8 mouse cellular contexts compared by ENCODE assay signal in genomic region chr5:114370371-114370776, GRCm38 (mm10). TPM values are rescaled to one million over a fixed set of nuclear protein-coding genes. Genes with fewer than 3 reads are reported as not detected.
DNase-seq lines count a peak whose midpoint lies in the region; ATAC-seq and TF ChIP-seq lines count a peak whose summit lies in the region.

No protein-coding gene starts in this region.

- peaks cover 52% of the 10 kb centered on the region for H3K4me1 ChIP-seq in hindbrain, embryonic 10.5 days (replicated peaks)
- no peaks in the 10 kb centered on the region for H3K4me1 ChIP-seq in hindbrain, embryonic 11.5 days (replicated peaks; ENCODE audit: control insufficient read depth, insufficient read depth, low read length)
- H3K4me1 ChIP-seq in hindbrain, embryonic 14.5 days (replicated peaks; ENCODE audit: control insufficient read depth, insufficient read depth, low read length) = 0 out of 2 replicates have a peak, but pooled peaks cover 3% of the 10 kb centered on the region
- H3K4me1 ChIP-seq in limb, embryonic 15.5 days = peaks cover 67% of the 10 kb centered on the region

- H3K79me2 ChIP-seq in myocyte (ENCODE audit: control insufficient read depth, insufficient read depth) = peaks cover 52% of the 10 kb centered on the region

- H3K9ac ChIP-seq in hindbrain, embryonic 11.5 days (ENCODE audit: low read depth, low read length) = no peak overlapping the region
- no peak overlapping the region for H3K9ac ChIP-seq in hindbrain, embryonic 14.5 days
- H3K9ac ChIP-seq in limb, embryonic 15.5 days = no peak overlapping the region

- H3K27me3 ChIP-seq in hindbrain, embryonic 10.5 days (ENCODE audit: insufficient read depth, poor library complexity, severe bottlenecking) = no peaks in the 10 kb centered on the region
- no peaks in the 10 kb centered on the region for H3K27me3 ChIP-seq in hindbrain, embryonic 11.5 days (ENCODE audit: control insufficient read depth, insufficient read depth, low read length)
- no peaks in the 10 kb centered on the region for H3K27me3 ChIP-seq in hindbrain, embryonic 14.5 days (ENCODE audit: control insufficient read depth, insufficient read depth, low read length)
- H3K27me3 ChIP-seq in limb, embryonic 15.5 days = no peaks in the 10 kb centered on the region
- no peaks in the 10 kb centered on the region for H3K27me3 ChIP-seq in myocyte (ENCODE audit: control insufficient read depth, insufficient read depth, insufficient read length)

- no peak for TF ChIP-seq POLR2A in myocyte (IDR thresholded peaks at IDR 0.05; ENCODE audit: insufficient read length, low read depth)

- WGBS in hindbrain, embryonic 10.5 days = 68% methylated on average over 9 of the region's 9 CpGs
- 67% methylated on average over 9 of the region's 9 CpGs for WGBS in hindbrain, embryonic 11.5 days
- WGBS in hindbrain, embryonic 14.5 days = 73% methylated on average over 9 of the region's 9 CpGs
- WGBS in limb, embryonic 15.5 days = 23% methylated on average over 9 of the region's 9 CpGs

- H3K36me3 ChIP-seq in hindbrain, embryonic 10.5 days = peaks cover 100% of the 10 kb centered on the region
- peaks cover 20% of the 10 kb centered on the region for H3K36me3 ChIP-seq in hindbrain, embryonic 11.5 days (ENCODE audit: control insufficient read depth, insufficient read depth, low read length)
- H3K36me3 ChIP-seq in hindbrain, embryonic 14.5 days (replicated peaks; ENCODE audit: control insufficient read depth, insufficient read depth) = peaks cover 95% of the 10 kb centered on the region
- H3K36me3 ChIP-seq in limb, embryonic 15.5 days = peaks cover 85% of the 10 kb centered on the region
- H3K36me3 ChIP-seq in myocyte (ENCODE audit: control insufficient read depth, insufficient read depth) = peaks cover 11% of the 10 kb centered on the region

- H3K4me2 ChIP-seq in hindbrain, embryonic 11.5 days (replicated peaks; ENCODE audit: low read depth, low read length) = no peak overlapping the region
- H3K4me2 ChIP-seq in hindbrain, embryonic 14.5 days (replicated peaks) = no peak overlapping the region
- H3K4me2 ChIP-seq in limb, embryonic 15.5 days = peak overlapping the region; percentile 19
- H3K4me2 ChIP-seq in myocyte (ENCODE audit: low read depth) = peak overlapping the region; percentile 82

- peak overlapping the region; percentile 69 for H3K27ac ChIP-seq in hindbrain, embryonic 10.5 days
- no peak overlapping the region; the same call in 1 of the 2 replicates for H3K27ac ChIP-seq in hindbrain, embryonic 11.5 days (ENCODE audit: low read depth, low read length)
- H3K27ac ChIP-seq in hindbrain, embryonic 14.5 days = peak overlapping the region; percentile 20; the same call in 1 of the 2 replicates
- H3K27ac ChIP-seq in limb, embryonic 15.5 days = peak overlapping the region; percentile 90

- H3K4me3 ChIP-seq in hindbrain, embryonic 10.5 days = no peak overlapping the region
- H3K4me3 ChIP-seq in hindbrain, embryonic 11.5 days (ENCODE audit: low read depth, low read length) = no peak overlapping the region
- no peak overlapping the region for H3K4me3 ChIP-seq in hindbrain, embryonic 14.5 days (replicated peaks; ENCODE audit: low read length)
- no peak overlapping the region for H3K4me3 ChIP-seq in limb, embryonic 15.5 days
- H3K4me3 ChIP-seq in myocyte = no peak overlapping the region

- H3K9me3 ChIP-seq in hindbrain, embryonic 10.5 days = no peaks in the 10 kb centered on the region
- H3K9me3 ChIP-seq in hindbrain, embryonic 11.5 days (ENCODE audit: control insufficient read depth, low read length) = no peaks in the 10 kb centered on the region
- H3K9me3 ChIP-seq in hindbrain, embryonic 14.5 days (ENCODE audit: control insufficient read depth, low read length) = no peaks in the 10 kb centered on the region
- H3K9me3 ChIP-seq in limb, embryonic 15.5 days = no peaks in the 10 kb centered on the region

- ATAC-seq in hindbrain, embryonic 11.5 days (ENCODE audit: low FRiP score) = no peak
- ATAC-seq in hindbrain, embryonic 14.5 days (ENCODE audit: low FRiP score) = peak; percentile 54; the same call in 1 of the 2 replicates
- peak; percentile 43; the same call in 1 of the 2 replicates for ATAC-seq in limb, embryonic 15.5 days (ENCODE audit: insufficient number of reproducible peaks, low FRiP score, low TSS enrichment, low read depth)

- peak; percentile 56 for DNase-seq in hindbrain, embryonic 10.5 days (ENCODE audit: low spot score)
- DNase-seq in hindbrain, embryonic 11.5 days (ENCODE audit: low spot score) = no peak
- DNase-seq in fibroblast of lung, adult 2 months (ENCODE audit: low read depth) = peak; percentile 98
- DNase-seq in hindbrain, embryonic 14.5 days (ENCODE audit: low spot score) = peak; percentile 55
- no peak for DNase-seq in spleen, postnatal 36 days (ENCODE audit: low spot score in 2 of 2)
- DNase-seq in retina, embryonic 14.5 days (ENCODE audit: low spot score) = no peak

- H3ac ChIP-seq in myocyte (ENCODE audit: control insufficient read depth, insufficient read length) = no peak overlapping the region

TF ChIP-seq in myocyte, 11 proteins besides CTCF, POLR2A, EP300 and RAD21:
- TF ChIP-seq SRF (IDR thresholded peaks at IDR 0.05; ENCODE audit: control insufficient read depth, insufficient read length, low read depth) = no peak
- TF ChIP-seq REST (IDR thresholded peaks at IDR 0.05; ENCODE audit: insufficient read depth, insufficient read length) = no peak
- no peak for TF ChIP-seq USF1 (IDR thresholded peaks at IDR 0.05; ENCODE audit: low read depth)
- TF ChIP-seq POLR2AphosphoS2 (IDR thresholded peaks at IDR 0.05; ENCODE audit: insufficient read length, low read depth) = no peak
- TF ChIP-seq CEBPB (IDR thresholded peaks at IDR 0.05; ENCODE audit: insufficient read depth, poor library complexity, severe bottlenecking) = no peak
- TF ChIP-seq E2F4 (IDR thresholded peaks at IDR 0.05; ENCODE audit: insufficient read depth) = no peak
- no peak for TF ChIP-seq TCF3 (IDR thresholded peaks at IDR 0.05; ENCODE audit: insufficient read length, low read depth)
- no peak for TF ChIP-seq TCF12 (IDR thresholded peaks at IDR 0.05; ENCODE audit: insufficient read depth, poor library complexity, severe bottlenecking)

RNA-seq across cellular contexts. Expression of gene Kctd10, which starts 9.9 kb away (rescaled TPM):
- polyA plus RNA-seq in hindbrain, embryonic 10.5 days (2016; fragmentation: Nextera tagmentation; extraction: Ambion mirVana) = 114 and 124 TPM in 2 replicates
- 104 and 115 TPM in 2 replicates for polyA plus RNA-seq in hindbrain, embryonic 11.5 days (2014; fragmentation: Nextera tagmentation; extraction: Ambion mirVana)
- polyA plus RNA-seq in hindbrain, embryonic 14.5 days (2014; fragmentation: Nextera tagmentation; extraction: Ambion mirVana) = 60.9 and 67.9 TPM in 2 replicates
- polyA plus RNA-seq in limb, embryonic 15.5 days (2015; fragmentation: Nextera tagmentation; extraction: Ambion mirVana) = 112 and 117 TPM in 2 replicates
- 84.1 TPM for polyA plus RNA-seq in myocyte (2012; fragmentation: generic; extraction: Trizol)

RNA-seq across cellular contexts. Expression of gene Ube3b, which starts 10.0 kb away (rescaled TPM):
- polyA plus RNA-seq in hindbrain, embryonic 10.5 days (2016; fragmentation: Nextera tagmentation; extraction: Ambion mirVana) = 52.5 and 56.2 TPM in 2 replicates
- 37.3 and 48.0 TPM in 2 replicates for polyA plus RNA-seq in hindbrain, embryonic 11.5 days (2014; fragmentation: Nextera tagmentation; extraction: Ambion mirVana)
- 45.9 and 48.2 TPM in 2 replicates for polyA plus RNA-seq in hindbrain, embryonic 14.5 days (2014; fragmentation: Nextera tagmentation; extraction: Ambion mirVana)
- 39.6 and 41.9 TPM in 2 replicates for polyA plus RNA-seq in limb, embryonic 15.5 days (2015; fragmentation: Nextera tagmentation; extraction: Ambion mirVana)
- 56.0 TPM for polyA plus RNA-seq in myocyte (2012; fragmentation: generic; extraction: Trizol)

Comparison
In these comparisons a context has a peak if more than half of its experiments do, and no peak if none do; other contexts are left out.
1. DNase-seq: peak in hindbrain, embryonic 10.5 days (single experiment), fibroblast of lung, adult 2 months (single experiment) and hindbrain, embryonic 14.5 days (single experiment); none in hindbrain, embryonic 11.5 days (single experiment), spleen, postnatal 36 days (0 of 2) and retina, embryonic 14.5 days (single experiment).
2. H3K4me2 ChIP-seq: peak in limb, embryonic 15.5 days (single experiment) and myocyte (single experiment); none in hindbrain, embryonic 11.5 days (single experiment) and hindbrain, embryonic 14.5 days (single experiment).